Mouse (Mus musculus): ENCODE measurements at regions not wholly inside any gene's neighbourhood (a gene's known extent, or its start where the extent isn't known, plus 50 kb on each side); places are given as distances from the start of the nearest gene placed in this dataset.

DNA sequence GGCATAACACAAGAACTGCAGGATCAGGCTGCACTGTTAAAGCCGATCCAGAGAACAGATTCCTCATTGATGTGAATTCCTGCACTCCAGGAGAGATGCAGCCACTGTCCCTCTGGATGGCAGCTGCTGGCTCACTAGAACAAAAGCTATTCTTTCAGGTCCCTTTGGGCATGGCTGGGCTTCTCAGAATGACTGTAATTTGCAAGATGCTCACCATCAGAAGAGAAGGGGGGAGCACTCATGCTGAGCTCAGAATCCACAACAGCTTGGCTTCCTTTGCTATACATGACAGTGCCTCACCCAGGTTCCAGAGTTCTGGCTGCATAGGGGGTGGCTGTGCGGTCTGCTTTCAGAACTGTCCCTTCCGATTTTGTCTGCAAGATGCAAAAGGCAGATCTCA, 57.8 kb upstream of the Chd6 start:
- DNase-seq (ENCODE audit: low spot score): no peak

DNA sequence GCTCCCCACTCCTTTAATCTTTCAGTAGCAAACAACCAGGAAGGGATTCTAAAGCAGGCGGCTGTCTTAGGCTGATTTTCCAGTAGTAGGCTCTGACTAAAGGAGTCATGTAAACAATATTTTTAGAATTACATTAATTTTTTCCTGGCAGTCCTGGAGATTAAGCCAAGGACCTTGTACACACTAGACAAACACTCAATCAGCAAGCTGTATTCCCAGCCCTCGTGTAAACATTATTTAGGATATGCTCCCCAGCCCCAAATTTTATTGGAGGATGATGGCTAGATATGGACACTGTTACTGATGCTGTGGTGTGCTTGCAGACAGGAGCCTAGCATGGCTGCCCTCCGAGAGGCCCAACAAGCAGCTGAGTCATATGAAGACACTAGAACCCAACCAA, 56.6 kb upstream of the Chd6 start:
- no peak for DNase-seq (ENCODE audit: low spot score)

DNA sequence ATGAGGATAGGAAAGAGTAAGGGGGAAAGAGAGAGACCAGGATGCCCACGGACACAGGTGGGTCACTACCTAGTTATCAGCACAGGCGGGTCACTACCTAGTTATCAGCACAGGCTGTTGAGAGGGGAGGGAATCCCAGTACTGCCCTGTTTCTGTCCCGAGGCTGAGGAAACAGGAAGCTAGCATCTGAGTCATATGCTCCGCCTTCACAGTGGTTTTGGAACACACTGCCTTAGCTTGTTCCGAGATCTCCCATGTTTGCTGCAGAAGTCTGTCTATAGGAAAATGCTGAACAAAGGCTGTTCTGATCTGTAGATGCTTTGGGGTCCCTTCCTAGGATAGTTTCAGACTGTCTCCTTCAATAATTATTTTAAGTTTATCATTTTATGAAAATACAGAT, 55.4 kb upstream of the Chd6 start:
- no peak for DNase-seq (ENCODE audit: low spot score)
